Mouse (Mus musculus) erythroblast, embryonic 14.5 days (primary cell): ENCODE results near the gene Asb18.

Experiments
- GATA1 ChIP-seq: IDR thresholded peaks from 2 replicates; pipeline ENCODE4 v1.6.1; 2012; ENCODE audit warnings: low read length, inconsistent platforms, mixed read lengths
- TAL1 ChIP-seq: IDR thresholded peaks from 3 replicates; pipeline ENCODE4 v1.6.1; 2012; ENCODE audit warnings: low read length, inconsistent platforms, mixed read lengths

DNA sequence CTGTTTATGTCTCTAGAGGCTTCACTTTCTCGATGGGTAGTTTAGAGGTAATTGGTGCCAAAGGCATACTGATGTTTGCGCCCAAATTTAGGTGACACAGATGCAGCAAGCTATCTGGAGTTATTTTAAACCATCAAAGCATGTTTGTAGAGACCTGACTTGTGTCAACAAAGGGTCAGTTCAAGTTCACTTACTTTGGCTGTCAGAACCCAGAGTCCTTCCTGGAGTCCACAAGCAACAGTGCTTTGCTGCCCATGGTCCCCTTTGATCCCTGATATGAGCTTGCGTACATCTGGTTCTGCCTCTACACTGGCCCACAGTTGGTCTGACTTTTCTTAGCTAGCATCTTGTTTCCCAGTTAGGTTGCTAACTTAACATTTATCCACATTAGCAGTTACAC lies 14.6 kb downstream of the Asb18 start:
- TF ChIP-seq TAL1 (no peak), GATA1 (no peak)
